Mouse (Mus musculus): ENCODE results near the gene Dennd4b.

GRCm38 (mm10) chr3:90221123-90221522, 43.9 kb upstream of the Dennd4b start:
- TF ChIP-seq EP300 (IDR thresholded peaks at IDR 0.05; ENCODE audit: insufficient read depth, low read depth, low read length) (no peak), POLR2A (IDR thresholded peaks at IDR 0.05; ENCODE audit: insufficient read depth, low read depth, low read length) (no peak), CTCF (IDR thresholded peaks at IDR 0.05) (no peak)
